Mouse (Mus musculus) heart, embryonic 12.5 days (tissue): ENCODE measurements at regions not wholly inside any gene's neighbourhood (a gene's known extent, or its start where the extent isn't known, plus 50 kb on each side); places are given as distances from the start of the nearest gene placed in this dataset.
"Not testable (repeated sequence)": the region's sequence is repeated elsewhere in the genome, so short reads cannot be mapped to it uniquely, and the experiment has no call there.

Experiments used
- ATAC-seq: fragments of 200-750 bp; cut with Nextera tagmentation; 2 replicates; pipeline ENCODE4 v1.8.0; 2017; ENCODE audit warnings: moderate TSS enrichment, moderate library complexity; ENCODE audit not compliant: insufficient number of reproducible peaks, low FRiP score
- H3K27ac ChIP-seq: fragments of 300-500 bp; sonication (generic); 2 replicates; pipeline ENCODE4 v1.5.1; 2016; ENCODE audit warnings: mild to moderate bottlenecking, moderate library complexity; ENCODE audit not compliant: poor library complexity, severe bottlenecking
- H3K27me3 ChIP-seq: fragments of 300-500 bp; sonication (generic); replicated peaks from 2 replicates; pipeline ENCODE4 v1.6.1; 2016; ENCODE audit warnings: mild to moderate bottlenecking, moderate library complexity
- H3K36me3 ChIP-seq: fragments of 300-500 bp; sonication (generic); 2 replicates; pipeline ENCODE4 v1.6.1; 2016; ENCODE audit warnings: mild to moderate bottlenecking, moderate library complexity
- H3K4me1 ChIP-seq: fragments of 300-500 bp; sonication (generic); replicated peaks from 2 replicates; pipeline ENCODE4 v1.6.1; 2016; ENCODE audit warnings: mild to moderate bottlenecking
- H3K4me2 ChIP-seq: fragments of 300-500 bp; sonication (generic); 2 replicates; pipeline ENCODE4 v1.6.1; 2016; ENCODE audit warnings: mild to moderate bottlenecking, moderate library complexity
- H3K4me3 ChIP-seq: fragments of 300-500 bp; sonication (generic); 2 replicates; pipeline ENCODE4 v1.5.1; 2016; ENCODE audit warnings: mild to moderate bottlenecking
- H3K9ac ChIP-seq: fragments of 300-500 bp; sonication (generic); 2 replicates; pipeline ENCODE4 v1.6.1; 2016; ENCODE audit warnings: mild to moderate bottlenecking, moderate library complexity
- H3K9me3 ChIP-seq: fragments of 300-500 bp; sonication (generic); replicated peaks from 2 replicates; pipeline ENCODE4 v1.6.1; 2016; ENCODE audit warnings: mild to moderate bottlenecking, moderate library complexity
- WGBS: fragments of 180-500 bp; shearing (Covaris S2); methylation state at CpG from one replicate; pipeline ENCODE4 v1.1.7; 2016; 5-methylcytosine and 5-hydroxymethylcytosine counted together

GRCm38 (mm10) chr10:56839545-56839944, 462.4 kb downstream of the Gja1 start:
- H3K9me3 ChIP-seq = no peaks in the 10 kb centered on the region
- no peak overlapping the region for H3K9ac ChIP-seq
- H3K27ac ChIP-seq = no peak overlapping the region
- no peak overlapping the region for H3K4me3 ChIP-seq
- H3K36me3 ChIP-seq = no peaks in the 10 kb centered on the region
- no peak overlapping the region for H3K4me2 ChIP-seq
- H3K27me3 ChIP-seq = no peaks in the 10 kb centered on the region
- H3K4me1 ChIP-seq = no peaks in the 10 kb centered on the region
- no peak for ATAC-seq
- 44% methylated on average over 2 of the region's 2 CpGs for WGBS

DNA sequence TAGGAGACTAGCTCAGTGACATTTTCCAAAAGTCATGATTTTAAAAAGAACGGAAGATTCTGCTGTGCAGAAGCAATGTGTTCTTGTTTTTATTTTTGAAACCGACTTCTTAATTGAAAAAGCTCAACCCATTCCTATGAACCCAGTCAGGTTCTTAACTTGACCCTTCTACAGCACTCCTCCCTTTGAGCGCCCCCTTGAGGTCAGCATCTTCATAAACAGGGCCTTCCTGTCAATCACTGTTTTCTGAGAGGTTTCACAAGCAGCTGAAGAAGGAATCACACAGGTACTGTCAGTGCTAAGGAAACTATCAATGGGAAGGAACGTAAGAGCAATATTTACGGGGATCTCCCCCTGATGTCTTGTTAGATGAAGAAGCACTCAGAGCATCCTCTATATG, 463.6 kb downstream of the Gja1 start:
- WGBS = 67% methylated on average over 5 of the region's 5 CpGs
- H3K27ac ChIP-seq = no peak overlapping the region

GRCm38 (mm10) chr10:56841486-56841885, 464.4 kb downstream of the Gja1 start:
- Histone ChIP-seq H3K27ac (no peak overlapping the region), H3K9ac (no peak overlapping the region), H3K4me2 (no peak overlapping the region), H3K9me3 (peaks cover 2% of the 10 kb centered on the region; the same call in 1 of the 2 replicates), H3K36me3 (no peaks in the 10 kb centered on the region), H3K4me1 (no peaks in the 10 kb centered on the region), H3K27me3 (no peaks in the 10 kb centered on the region), H3K4me3 (no peak overlapping the region)
- WGBS = 78% methylated on average over 8 of the region's 8 CpGs
- ATAC-seq = no peak

More for the DNA sequence above, 463.6 kb downstream of the Gja1 start:
- Histone ChIP-seq H3K9ac (no peak overlapping the region), H3K9me3 (peaks cover 2% of the 10 kb centered on the region; the same call in 1 of the 2 replicates), H3K4me1 (no peaks in the 10 kb centered on the region), H3K4me2 (no peak overlapping the region), H3K27me3 (no peaks in the 10 kb centered on the region), H3K4me3 (no peak overlapping the region), H3K36me3 (no peaks in the 10 kb centered on the region)
- ATAC-seq = no peak

- no peak overlapping the region for H3K4me3 ChIP-seq
- H3K27me3 ChIP-seq = no peaks in the 10 kb centered on the region
- no peak overlapping the region for H3K27ac ChIP-seq
- no peaks in the 10 kb centered on the region for H3K36me3 ChIP-seq
- peaks cover 2% of the 10 kb centered on the region; the same call in 1 of the 2 replicates for H3K9me3 ChIP-seq
- H3K9ac ChIP-seq = no peak overlapping the region
- ATAC-seq = no peak
- H3K4me2 ChIP-seq = no peak overlapping the region
- 76% methylated on average over 1 of the region's 1 CpGs for WGBS
- H3K4me1 ChIP-seq = no peaks in the 10 kb centered on the region
These were observed 464.8 kb downstream of the Gja1 start for GRCm38 (mm10) chr10:56841973-56842372.

GRCm38 (mm10) chr10:56852484-56852883, 475.4 kb downstream of the Gja1 start:
- H3K4me3 ChIP-seq = no peak overlapping the region
- no peak overlapping the region for H3K9ac ChIP-seq
- H3K27me3 ChIP-seq = no peaks in the 10 kb centered on the region
- no peak overlapping the region for H3K4me2 ChIP-seq
- H3K4me1 ChIP-seq = peaks cover 5% of the 10 kb centered on the region
- WGBS = 62% methylated on average over 2 of the region's 2 CpGs
- ATAC-seq = no peak
- no peaks in the 10 kb centered on the region for H3K36me3 ChIP-seq
- no peaks in the 10 kb centered on the region for H3K9me3 ChIP-seq
- H3K27ac ChIP-seq = no peak overlapping the region

DNA sequence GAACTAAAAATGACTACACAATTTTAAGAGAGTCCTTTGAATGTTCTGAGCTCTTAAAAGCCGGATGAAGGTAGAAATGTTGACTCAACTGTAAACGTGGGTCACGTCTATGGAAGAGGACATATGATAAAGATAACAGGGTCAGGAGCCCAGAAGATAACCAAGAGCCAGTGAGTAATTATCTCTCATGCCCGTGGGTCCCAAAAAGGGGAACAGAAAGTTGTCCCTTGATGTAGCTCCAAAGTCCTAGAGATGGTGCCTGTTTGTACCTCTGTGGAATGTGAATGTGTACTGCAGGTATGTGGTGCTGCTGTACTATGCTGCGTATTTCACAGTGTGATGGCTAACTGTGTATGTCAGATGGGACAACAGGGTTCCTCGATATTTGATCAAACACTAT, 479.1 kb downstream of the Gja1 start:
- Histone ChIP-seq H3K27me3 (no peaks in the 10 kb centered on the region), H3K9ac (no peak overlapping the region), H3K4me3 (no peak overlapping the region), H3K4me1 (no peaks in the 10 kb centered on the region), H3K36me3 (no peaks in the 10 kb centered on the region), H3K27ac (no peak overlapping the region), H3K4me2 (no peak overlapping the region), H3K9me3 (no peaks in the 10 kb centered on the region)
- 69% methylated on average over 6 of the region's 6 CpGs for WGBS
- no peak for ATAC-seq

DNA sequence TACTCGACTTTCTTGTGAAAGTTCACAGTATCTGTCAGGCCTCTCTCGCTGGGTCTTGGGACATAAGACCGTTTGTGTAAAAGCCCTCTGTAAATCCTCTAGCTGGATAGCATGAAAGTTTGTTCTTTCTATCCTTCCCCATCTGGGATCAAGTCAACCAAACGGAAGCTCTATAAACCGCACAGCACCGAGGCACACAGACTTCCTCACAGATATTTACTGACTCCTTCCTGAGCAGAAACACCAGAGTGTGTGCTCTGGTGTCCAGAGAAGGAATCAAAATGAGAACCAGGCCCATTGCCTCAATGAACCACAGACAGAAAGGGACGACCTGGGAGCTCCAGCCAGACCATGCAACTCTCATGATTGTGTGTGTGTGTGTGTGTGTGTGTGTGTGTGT, 502.6 kb downstream of the Gja1 start:
- Histone ChIP-seq H3K9ac (no peak overlapping the region), H3K4me2 (no peak overlapping the region), H3K4me1 (0 out of 2 replicates have a peak, but pooled peaks cover 5% of the 10 kb centered on the region), H3K4me3 (no peak overlapping the region), H3K36me3 (no peaks in the 10 kb centered on the region), H3K27ac (no peak overlapping the region), H3K27me3 (no peaks in the 10 kb centered on the region), H3K9me3 (0 out of 2 replicates have a peak, but pooled peaks cover 3% of the 10 kb centered on the region)
- WGBS = 74% methylated on average over 7 of the region's 7 CpGs
- ATAC-seq = no peak

DNA sequence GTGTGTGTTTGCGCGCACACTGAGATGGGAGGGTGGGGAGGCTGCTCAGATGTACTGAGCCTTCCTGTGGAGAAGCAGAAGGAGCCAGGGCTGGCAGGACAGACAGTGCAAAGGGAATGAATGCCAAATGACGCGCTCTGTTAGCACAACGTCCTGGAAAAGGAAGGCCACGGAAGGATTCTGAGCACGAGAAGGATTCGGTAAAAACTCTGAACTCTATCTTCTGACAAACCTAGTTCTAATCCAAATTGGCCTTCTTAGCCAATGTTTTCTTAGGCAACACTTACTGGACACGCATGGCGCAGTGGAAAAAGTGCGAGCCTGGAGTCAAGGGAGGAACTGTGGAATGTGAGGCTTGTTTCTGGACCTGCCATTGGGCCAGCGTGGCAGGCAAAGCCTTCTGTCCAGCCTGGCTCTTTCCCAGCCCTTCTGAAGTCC, 503.0 kb downstream of the Gja1 start:
- no peak overlapping the region for H3K27ac ChIP-seq
- H3K4me3 ChIP-seq = no peak overlapping the region
- no peaks in the 10 kb centered on the region for H3K36me3 ChIP-seq
- no peak overlapping the region for H3K4me2 ChIP-seq
- no peaks in the 10 kb centered on the region for H3K27me3 ChIP-seq
- WGBS = 76% methylated on average over 12 of the region's 12 CpGs
- no peak overlapping the region for H3K9ac ChIP-seq
- 0 out of 2 replicates have a peak, but pooled peaks cover 8% of the 10 kb centered on the region for H3K4me1 ChIP-seq
- no peak for ATAC-seq
- no peaks in the 10 kb centered on the region for H3K9me3 ChIP-seq

GRCm38 (mm10) chr10:56884456-56885410, 507.6 kb downstream of the Gja1 start:
- peak; percentile 67; the same call in 1 of the 2 replicates for ATAC-seq
- 61% methylated on average over 4 of the region's 4 CpGs for WGBS
- no peak overlapping the region for H3K9ac ChIP-seq
- H3K4me3 ChIP-seq = no peak overlapping the region
- H3K36me3 ChIP-seq = no peaks in the 10 kb centered on the region
- no peak overlapping the region for H3K27ac ChIP-seq
- H3K4me1 ChIP-seq = 0 out of 2 replicates have a peak, but pooled peaks cover 8% of the 10 kb centered on the region
- no peak overlapping the region for H3K4me2 ChIP-seq
- no peaks in the 10 kb centered on the region for H3K27me3 ChIP-seq
- H3K9me3 ChIP-seq = peaks cover 3% of the 10 kb centered on the region; the same call in 1 of the 2 replicates

GRCm38 (mm10) chr10:56891530-56891929, 514.4 kb downstream of the Gja1 start:
- H3K9ac ChIP-seq, H3K27ac ChIP-seq: not testable (repeated sequence)

DNA sequence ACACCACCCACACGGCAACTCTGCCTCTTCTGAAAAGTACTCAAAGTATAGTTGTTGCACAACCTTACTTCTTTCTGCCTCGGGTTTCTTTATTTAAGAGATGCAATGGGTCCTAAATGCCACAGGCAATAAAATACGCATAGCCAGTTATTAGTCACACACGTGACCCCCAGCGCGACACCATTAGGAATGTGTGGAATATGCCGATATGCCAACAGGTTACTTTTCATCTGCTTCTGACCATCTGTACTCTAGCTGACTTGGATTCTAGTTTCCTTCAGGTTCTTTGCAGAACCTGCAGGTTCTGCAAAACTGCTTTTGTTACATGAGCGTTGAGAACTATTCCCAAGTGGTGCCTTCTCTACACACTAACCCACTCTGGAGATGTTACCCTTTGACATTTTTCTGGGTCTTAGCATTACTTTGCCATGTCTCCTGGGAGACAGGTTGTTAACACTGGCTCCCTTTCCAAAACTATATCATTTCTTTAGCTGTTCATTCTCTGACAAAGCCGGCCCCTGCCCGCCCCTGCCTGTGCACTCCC, 515.6 kb downstream of the Gja1 start:
- H3K4me2 ChIP-seq = no peak overlapping the region
- no peak overlapping the region for H3K9ac ChIP-seq
- H3K36me3 ChIP-seq = no peaks in the 10 kb centered on the region
- no peak for ATAC-seq
- 80% methylated on average over 10 of the region's 10 CpGs for WGBS
- no peak overlapping the region for H3K27ac ChIP-seq
- no peak overlapping the region for H3K4me3 ChIP-seq
- H3K4me1 ChIP-seq = no peaks in the 10 kb centered on the region
- H3K27me3 ChIP-seq = no peaks in the 10 kb centered on the region
- peaks cover 3% of the 10 kb centered on the region; the same call in 1 of the 2 replicates for H3K9me3 ChIP-seq

More at GRCm38 (mm10) chr10:56891530-56891929, 514.4 kb downstream of the Gja1 start:
- not testable (repeated sequence) for H3K4me2 ChIP-seq, ATAC-seq, H3K4me1 ChIP-seq, H3K36me3 ChIP-seq, H3K9me3 ChIP-seq, H3K27me3 ChIP-seq, H3K4me3 ChIP-seq
- 63% methylated on average over 2 of the region's 2 CpGs for WGBS
